Mouse (Mus musculus) heart, adult 18-20 months (tissue): ENCODE measurements around the gene Prr30. TPM values are rescaled to one million over a fixed set of nuclear protein-coding genes. Genes with fewer than 3 reads are reported as not detected.
"Not testable (repeated sequence)": the region's sequence is repeated elsewhere in the genome, so short reads cannot be mapped to it uniquely, and the experiment has no call there.

Experiments
- DNase-seq, 2 experiments: peaks; one replicate each; pipeline ENCODE4 v3.0.0; 2021 to 2022; ENCODE audit warnings: mixed read lengths in 1 of 2
- long read RNA-seq, 2 experiments: library from polyadenylated mRNA; stranded (forward); transcript quantifications; one replicate each; pipeline ENCODE4 v2.0.0; 2021
- total RNA-seq, 2 experiments: library from RNA; stranded (reverse); gene quantifications; 2 replicates each; pipeline ENCODE4 v1.2.3; 2021

The Prr30 gene
- not detected for total RNA-seq
- long read RNA-seq, experiment 1: 0 reads
- long read RNA-seq, experiment 2: 0 reads

DNA sequence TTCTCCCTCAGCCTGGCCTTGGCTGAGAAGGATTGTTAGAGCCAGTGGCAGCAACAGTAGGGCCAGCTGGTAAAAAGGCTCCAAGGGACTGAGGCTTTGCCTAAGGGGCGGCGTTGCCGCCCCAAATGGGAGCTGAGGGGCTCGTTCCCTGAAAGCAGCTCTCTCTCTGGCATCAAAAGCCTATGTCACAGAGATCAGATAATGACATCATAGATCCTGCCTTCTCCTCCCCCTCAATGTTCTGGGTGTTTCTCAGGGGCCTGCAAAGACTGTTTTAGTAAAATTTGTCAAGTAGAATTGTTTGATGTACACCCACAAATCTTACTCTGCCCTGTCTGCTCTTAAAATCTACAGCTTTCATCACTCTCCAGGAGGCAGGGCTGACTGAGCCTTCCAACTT is at the start of gene Prr30:
TSS of gene Prr30 (minus strand) at position 101 of the 400 bp plus-strand sequence.
- no peak for DNase-seq

DNA sequence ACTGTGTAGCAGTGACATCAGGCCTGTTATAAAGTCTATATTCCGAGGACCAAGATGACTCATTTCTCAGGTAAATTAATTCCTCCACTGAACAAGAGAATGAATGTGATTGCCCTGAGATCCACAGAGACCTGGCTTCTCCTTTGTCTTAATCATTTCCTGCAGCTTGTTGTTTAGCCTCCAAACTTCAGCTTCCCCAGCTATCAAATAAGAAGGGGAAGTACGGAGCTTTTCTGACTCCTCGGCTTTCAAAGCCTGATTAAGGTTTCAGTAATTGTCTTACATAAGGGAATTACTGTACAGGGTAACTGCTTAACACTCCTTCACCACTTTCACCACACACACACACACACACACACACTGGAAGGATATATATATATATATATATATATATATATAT is 46.7 kb upstream of the Prr30 start:
- no peak for DNase-seq

DNA sequence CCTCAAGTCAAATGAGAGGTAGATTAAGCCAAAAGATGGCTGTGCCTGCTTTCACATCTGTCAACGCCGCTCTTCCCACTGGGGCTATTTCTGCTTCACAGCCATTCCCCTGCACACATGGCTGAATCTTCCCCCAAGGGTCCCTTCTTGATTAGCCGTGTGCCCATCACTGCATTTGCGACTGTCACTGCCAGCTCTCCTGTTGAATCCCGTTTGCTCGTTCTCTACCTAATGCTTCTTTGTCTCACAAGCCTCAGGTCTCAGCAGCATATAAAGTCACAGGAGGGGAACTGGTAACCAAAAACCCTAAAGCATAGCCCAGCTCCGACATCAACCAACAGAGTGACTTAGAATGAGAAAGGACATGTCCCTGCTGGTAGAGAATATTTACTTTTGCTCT is 45.6 kb upstream of the Prr30 start:
- DNase-seq: no peak

DNA sequence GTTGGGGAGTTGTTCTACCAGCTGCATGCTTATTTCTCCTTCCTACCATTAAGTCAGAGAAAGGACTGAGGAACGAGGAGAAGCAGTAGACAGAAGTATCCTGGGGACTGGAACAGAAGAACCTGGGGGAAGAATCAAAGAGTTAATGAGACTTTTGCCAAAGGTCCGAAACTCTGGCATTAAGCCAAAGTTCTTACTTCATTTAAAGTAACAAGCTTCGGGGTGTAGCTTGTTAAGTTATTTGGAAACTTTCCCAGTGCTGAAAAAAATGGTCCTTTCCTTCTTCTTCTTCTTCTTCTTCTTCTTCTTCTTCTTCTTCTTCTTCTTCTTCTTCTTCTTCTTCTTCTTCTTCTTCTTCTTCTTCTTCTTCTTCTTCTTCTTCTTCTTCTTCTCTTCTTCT is 44.3 kb upstream of the Prr30 start:
- not testable (repeated sequence) for DNase-seq

GRCm38 (mm10) chr14:101237965-101238364 is 37.8 kb upstream of the Prr30 start:
- DNase-seq: no peak

DNA sequence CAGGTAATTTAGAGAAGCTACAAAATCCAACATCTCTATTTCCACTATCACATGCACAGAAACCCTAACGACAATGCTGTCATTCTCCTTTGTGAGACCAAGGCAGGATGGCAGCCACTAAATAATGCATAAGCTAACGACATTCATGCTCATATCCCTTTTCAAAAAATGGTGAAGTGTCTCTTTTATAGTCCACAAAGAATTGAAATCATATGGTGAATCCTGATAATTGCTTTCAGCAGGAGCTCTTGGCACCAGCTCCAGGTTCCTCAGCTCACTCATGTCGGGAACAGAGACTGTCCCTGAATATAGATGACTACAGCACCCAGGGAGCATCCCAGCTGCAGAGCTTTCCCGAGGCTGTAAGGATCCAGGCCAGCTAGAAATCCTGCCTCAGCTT is 28.9 kb upstream of the Prr30 start:
- no peak for DNase-seq

GRCm38 (mm10) chr14:101222319-101222718 is 22.2 kb upstream of the Prr30 start:
- no peak for DNase-seq

GRCm38 (mm10) chr14:101172258-101172657 is 27.9 kb downstream of the Prr30 start:
- DNase-seq: peak; percentile 28 to 57
